Mouse (Mus musculus): ENCODE data around the gene Cd320.
A peak's percentile ranks its signal among the peaks of the same experiment; 100 is the strongest.
"Not testable (repeated sequence)": the region's sequence is repeated elsewhere in the genome, so short reads cannot be mapped to it uniquely, and the experiment has no call there.

Gene Cd320

GRCm38 (mm10) chr17:33842966-33843795 lies at the start of gene Cd320:
Gene Cd320, plus strand, starts transcription at chr17:33843091.
- peak; percentile 82 to 90 for DNase-seq (ENCODE audit: low read depth in 2 of 2, low spot score in 2 of 2)

GRCm38 (mm10) chr17:33798306-33798705 lies 44.6 kb upstream of the Cd320 start:
- DNase-seq (ENCODE audit: low read depth in 2 of 2, low spot score in 2 of 2) = no peak

- no peak for DNase-seq (ENCODE audit: low read depth in 2 of 2, low spot score in 2 of 2)
Measured at GRCm38 (mm10) chr17:33799277-33799676, 43.6 kb upstream of the Cd320 start.

GRCm38 (mm10) chr17:33802221-33802620 lies 40.7 kb upstream of the Cd320 start:
- no peak for DNase-seq (ENCODE audit: low read depth in 2 of 2, low spot score in 2 of 2)

GRCm38 (mm10) chr17:33804205-33804604 lies 38.7 kb upstream of the Cd320 start:
- no peak for DNase-seq (ENCODE audit: low read depth in 2 of 2, low spot score in 2 of 2)

- DNase-seq (ENCODE audit: low read depth in 2 of 2, low spot score in 2 of 2) = no peak
Measured at GRCm38 (mm10) chr17:33804745-33805144, 38.1 kb upstream of the Cd320 start.

GRCm38 (mm10) chr17:33807181-33807888 lies 35.6 kb upstream of the Cd320 start:
- DNase-seq (ENCODE audit: low read depth in 2 of 2, low spot score in 2 of 2) = no peak

- DNase-seq (ENCODE audit: low read depth in 2 of 2, low spot score in 2 of 2) = no peak
Measured at GRCm38 (mm10) chr17:33808192-33808591, 34.7 kb upstream of the Cd320 start.

- peak; percentile 69 to 82 for DNase-seq (ENCODE audit: low read depth in 2 of 2, low spot score in 2 of 2)
Measured at GRCm38 (mm10) chr17:33810334-33811141, 32.4 kb upstream of the Cd320 start, which contains the start of gene Kank3. Gene Kank3, plus strand, starts transcription at chr17:33810519.

GRCm38 (mm10) chr17:33811142-33811516 lies 31.8 kb upstream of the Cd320 start:
- no peak for DNase-seq (ENCODE audit: low read depth in 2 of 2, low spot score in 2 of 2)

- no peak for DNase-seq (ENCODE audit: low read depth in 2 of 2, low spot score in 2 of 2)
Measured at GRCm38 (mm10) chr17:33812475-33812874, 30.4 kb upstream of the Cd320 start.

- no peak for DNase-seq (ENCODE audit: low read depth in 2 of 2, low spot score in 2 of 2)
Measured at GRCm38 (mm10) chr17:33812990-33813389, 29.9 kb upstream of the Cd320 start.

- DNase-seq (ENCODE audit: low read depth in 2 of 2, low spot score in 2 of 2) = no peak
Measured at GRCm38 (mm10) chr17:33815399-33815798, 27.5 kb upstream of the Cd320 start.

- no peak for DNase-seq (ENCODE audit: low read depth in 2 of 2, low spot score in 2 of 2)
Measured at GRCm38 (mm10) chr17:33816612-33817011, 26.3 kb upstream of the Cd320 start.

GRCm38 (mm10) chr17:33817184-33817968 lies 25.5 kb upstream of the Cd320 start:
- DNase-seq (ENCODE audit: low read depth in 2 of 2, low spot score in 2 of 2) = peak; percentile 32 to 40

- DNase-seq (ENCODE audit: low read depth in 2 of 2, low spot score in 2 of 2) = no peak
Measured at GRCm38 (mm10) chr17:33817969-33818643, 24.8 kb upstream of the Cd320 start.

GRCm38 (mm10) chr17:33822436-33822959 lies 20.4 kb upstream of the Cd320 start:
- DNase-seq (ENCODE audit: low read depth in 2 of 2, low spot score in 2 of 2) = no peak

GRCm38 (mm10) chr17:33823171-33823570 lies 19.7 kb upstream of the Cd320 start:
- DNase-seq (ENCODE audit: low read depth in 2 of 2, low spot score in 2 of 2) = not testable (repeated sequence)

- peak; percentile 99 to 100 for DNase-seq (ENCODE audit: low read depth in 2 of 2, low spot score in 2 of 2)
Measured at GRCm38 (mm10) chr17:33824084-33824996, 18.6 kb upstream of the Cd320 start, which contains the start of the genes Rps28 and Ndufa7. Gene Rps28, minus strand, starts transcription at chr17:33824562. Gene Ndufa7, plus strand, starts transcription at chr17:33824572.

Measured in CD8-positive naive resting alpha-beta T cell, adult 2 months (primary cell).